Mouse (Mus musculus): ENCODE results near the gene Smpd3. TPM values are rescaled to one million over a fixed set of nuclear protein-coding genes. Genes with fewer than 3 reads are reported as not detected.

The Smpd3 gene
- polyA plus RNA-seq, 1 experiment from 2014 or later = 47.7 TPM

Other genes with a start within 250 kb of the Smpd3 start
- 0.14 and 0.26 TPM in 2 replicates for gene Esrp2, start 201.0 kb downstream of the Smpd3 start, polyA plus RNA-seq (2015; fragmentation: Nextera tagmentation; extraction: Ambion mirVana)
- 20.0 and 22.3 TPM in 2 replicates for gene Pla2g15, start 187.6 kb downstream of the Smpd3 start, polyA plus RNA-seq (2015; fragmentation: Nextera tagmentation; extraction: Ambion mirVana)
- gene Slc7a6, start 169.1 kb downstream of the Smpd3 start, polyA plus RNA-seq (2015; fragmentation: Nextera tagmentation; extraction: Ambion mirVana) = 66.4 and 71.4 TPM in 2 replicates
- gene Slc7a6os, start 127.1 kb downstream of the Smpd3 start, polyA plus RNA-seq (2015; fragmentation: Nextera tagmentation; extraction: Ambion mirVana) = 39.2 and 42.0 TPM in 2 replicates
- gene Prmt7, start 127.1 kb downstream of the Smpd3 start, polyA plus RNA-seq (2015; fragmentation: Nextera tagmentation; extraction: Ambion mirVana) = 56.6 and 57.9 TPM in 2 replicates
- gene Zfp90, start 77.3 kb upstream of the Smpd3 start, polyA plus RNA-seq (2015; fragmentation: Nextera tagmentation; extraction: Ambion mirVana) = 42.3 and 45.0 TPM in 2 replicates
- gene 6030452D12Rik, start 162.5 kb upstream of the Smpd3 start, polyA plus RNA-seq (2015; fragmentation: Nextera tagmentation; extraction: Ambion mirVana) = not detected in 2 replicates
- gene Cdh3, start 172.9 kb upstream of the Smpd3 start, polyA plus RNA-seq (2015; fragmentation: Nextera tagmentation; extraction: Ambion mirVana) = 2.3 and 2.7 TPM in 2 replicates
- 6.1 and 9.5 TPM in 2 replicates for gene Gm10073, start 235.5 kb upstream of the Smpd3 start, polyA plus RNA-seq (2015; fragmentation: Nextera tagmentation; extraction: Ambion mirVana)

Measured in hindbrain, embryonic 13.5 days (tissue).